Mouse (Mus musculus) E14TG2a.4 (cell line): Measurements from ENCODE around the gene Crb1.

Experiments
- CTCF ChIP-seq: conservative IDR thresholded peaks from 2 replicates; pipeline ENCODE4 v1.5.1; 2014; ENCODE audit warnings: low read length
- NANOG ChIP-seq: IDR thresholded peaks from 2 replicates; pipeline ENCODE4 v1.6.1; 2014; ENCODE audit warnings: borderline replicate concordance, low read length, mixed read lengths

- TF ChIP-seq CTCF (no peak), NANOG (no peak)
These were observed 36.6 kb downstream of the Crb1 start for GRCm38 (mm10) chr1:139340178-139340859.
